Mouse (Mus musculus) forebrain, embryonic 10.5 days (tissue): ENCODE results near the gene Crtc3. TPM values are rescaled to one million over a fixed set of nuclear protein-coding genes. Genes with fewer than 3 reads are reported as not detected.

ENCODE experiments used
- DNase-seq: peaks from one replicate; pipeline ENCODE4 v3.0.0-alpha.2; 2017; ENCODE audit warnings: low spot score; ENCODE audit errors: extremely low spot score
- H3K27ac ChIP-seq: fragments of 300-500 bp; sonication (generic); 2 replicates; pipeline ENCODE4 v1.5.1; 2016; ENCODE audit warnings: mild to moderate bottlenecking
- H3K27me3 ChIP-seq: fragments of 300-500 bp; sonication (generic); 2 replicates; pipeline ENCODE4 v1.6.1; 2016; ENCODE audit warnings: mild to moderate bottlenecking; ENCODE audit not compliant: poor library complexity, severe bottlenecking
- H3K36me3 ChIP-seq: fragments of 300-500 bp; sonication (generic); replicated peaks from 2 replicates; pipeline ENCODE4 v1.6.1; 2016; ENCODE audit warnings: mild to moderate bottlenecking, moderate library complexity
- H3K4me1 ChIP-seq: fragments of 300-500 bp; sonication (generic); 2 replicates; pipeline ENCODE4 v1.6.1; 2016
- H3K4me3 ChIP-seq: fragments of 300-500 bp; sonication (generic); 2 replicates; pipeline ENCODE4 v1.5.1; 2016; ENCODE audit warnings: mild to moderate bottlenecking, moderate library complexity
- H3K9me3 ChIP-seq: fragments of 300-500 bp; sonication (generic); 2 replicates; pipeline ENCODE4 v1.6.1; 2016; ENCODE audit warnings: mild to moderate bottlenecking, moderate library complexity
- WGBS: fragments of 180-500 bp; shearing (Covaris S2); methylation state at CpG from one replicate; pipeline ENCODE4 v1.1.7; 2016; 5-methylcytosine and 5-hydroxymethylcytosine counted together
- polyA plus RNA-seq: library from polyadenylated mRNA; unstranded; fragments of >200 nt; fragmentation: Nextera tagmentation; extraction: Ambion mirVana; gene quantifications from 2 replicates; pipeline ENCODE4 v1.2.1, GENCODE M21; 2016

Crtc3 gene
- 7.8 and 9.3 TPM in 2 replicates for polyA plus RNA-seq

GRCm38 (mm10) chr7:80688556-80689220 lies at the start of gene Crtc3:
Gene Crtc3 (minus strand): TSS chr7:80688877.
- 0 out of 2 replicates have a peak, but pooled peaks cover 4% of the 10 kb centered on the region for H3K27me3 ChIP-seq
- H3K4me1 ChIP-seq: peaks cover 20% of the 10 kb centered on the region
- peak; percentile 77 for DNase-seq
- no peaks in the 10 kb centered on the region for H3K36me3 ChIP-seq
- no peaks in the 10 kb centered on the region for H3K9me3 ChIP-seq
- peak within 1 kb of the TSS; percentile 94 for H3K27ac ChIP-seq
- peak within 1 kb of the TSS; percentile 83 for H3K4me3 ChIP-seq
- WGBS: under 1% methylated on average over 83 of the region's 83 CpGs

GRCm38 (mm10) chr7:80736199-80736598 lies 47.5 kb upstream of the Crtc3 start:
- Histone ChIP-seq H3K27me3 (no peaks in the 10 kb centered on the region), H3K9me3 (no peaks in the 10 kb centered on the region), H3K27ac (no peak overlapping the region), H3K4me3 (no peak overlapping the region), H3K36me3 (peaks cover 72% of the 10 kb centered on the region), H3K4me1 (no peaks in the 10 kb centered on the region; the same call in 1 of the 2 replicates)
- DNase-seq: no peak
- WGBS: 93% methylated on average over 10 of the region's 10 CpGs

- H3K4me1 ChIP-seq: no peaks in the 10 kb centered on the region; the same call in 1 of the 2 replicates
- no peaks in the 10 kb centered on the region for H3K9me3 ChIP-seq
- 88% methylated on average over 11 of the region's 11 CpGs for WGBS
- no peaks in the 10 kb centered on the region for H3K27me3 ChIP-seq
- H3K36me3 ChIP-seq: peaks cover 66% of the 10 kb centered on the region
- no peak for DNase-seq
- H3K27ac ChIP-seq: no peak overlapping the region
- no peak overlapping the region for H3K4me3 ChIP-seq
These were observed 44.3 kb upstream of the Crtc3 start for GRCm38 (mm10) chr7:80732986-80733385.

GRCm38 (mm10) chr7:80729662-80730061 lies 41.0 kb upstream of the Crtc3 start:
- DNase-seq: peak; percentile 66
- H3K36me3 ChIP-seq: peaks cover 65% of the 10 kb centered on the region
- no peaks in the 10 kb centered on the region; the same call in 1 of the 2 replicates for H3K4me1 ChIP-seq

GRCm38 (mm10) chr7:80721041-80721440 lies 32.4 kb upstream of the Crtc3 start:
- Histone ChIP-seq H3K27ac (no peak overlapping the region), H3K36me3 (peaks cover 76% of the 10 kb centered on the region), H3K27me3 (no peaks in the 10 kb centered on the region), H3K4me3 (no peak overlapping the region), H3K9me3 (no peaks in the 10 kb centered on the region), H3K4me1 (peaks cover 9% of the 10 kb centered on the region; the same call in 1 of the 2 replicates)
- WGBS: 72% methylated on average over 9 of the region's 9 CpGs
- no peak for DNase-seq

More at GRCm38 (mm10) chr7:80729662-80730061, 41.0 kb upstream of the Crtc3 start:
- Histone ChIP-seq H3K27me3 (no peaks in the 10 kb centered on the region), H3K27ac (no peak overlapping the region), H3K4me3 (no peak overlapping the region), H3K9me3 (no peaks in the 10 kb centered on the region)
- 36% methylated on average over 8 of the region's 8 CpGs for WGBS

- Histone ChIP-seq H3K36me3 (peaks cover 74% of the 10 kb centered on the region), H3K9me3 (no peaks in the 10 kb centered on the region), H3K4me1 (peaks cover 9% of the 10 kb centered on the region; the same call in 1 of the 2 replicates), H3K27me3 (no peaks in the 10 kb centered on the region), H3K4me3 (no peak overlapping the region), H3K27ac (no peak overlapping the region)
- no peak for DNase-seq
- WGBS: 95% methylated on average over 7 of the region's 7 CpGs
These were observed 30.9 kb upstream of the Crtc3 start for GRCm38 (mm10) chr7:80719582-80719981.

GRCm38 (mm10) chr7:80719038-80719437 lies 30.4 kb upstream of the Crtc3 start:
- H3K4me3 ChIP-seq: no peak overlapping the region
- peaks cover 9% of the 10 kb centered on the region; the same call in 1 of the 2 replicates for H3K4me1 ChIP-seq
- H3K27me3 ChIP-seq: no peaks in the 10 kb centered on the region
- no peak overlapping the region for H3K27ac ChIP-seq
- peaks cover 69% of the 10 kb centered on the region for H3K36me3 ChIP-seq
- no peaks in the 10 kb centered on the region for H3K9me3 ChIP-seq
- DNase-seq: no peak
- 83% methylated on average over 2 of the region's 2 CpGs for WGBS

GRCm38 (mm10) chr7:80718471-80718870 lies 29.8 kb upstream of the Crtc3 start:
- 92% methylated on average over 8 of the region's 8 CpGs for WGBS
- Histone ChIP-seq H3K9me3 (no peaks in the 10 kb centered on the region), H3K4me3 (no peak overlapping the region), H3K36me3 (peaks cover 67% of the 10 kb centered on the region), H3K27ac (no peak overlapping the region), H3K4me1 (peaks cover 9% of the 10 kb centered on the region; the same call in 1 of the 2 replicates), H3K27me3 (no peaks in the 10 kb centered on the region)
- no peak for DNase-seq

- Histone ChIP-seq H3K36me3 (peaks cover 55% of the 10 kb centered on the region), H3K27me3 (no peaks in the 10 kb centered on the region), H3K4me1 (peaks cover 12% of the 10 kb centered on the region; the same call in 1 of the 2 replicates), H3K4me3 (no peak overlapping the region), H3K9me3 (no peaks in the 10 kb centered on the region), H3K27ac (no peak overlapping the region)
- no peak for DNase-seq
- WGBS: 85% methylated on average over 9 of the region's 9 CpGs
These were observed 28.1 kb upstream of the Crtc3 start for GRCm38 (mm10) chr7:80716758-80717157.

- H3K9me3 ChIP-seq: no peaks in the 10 kb centered on the region
- whole genome bisulfite sequencing: 91% methylated on average over 7 of the region's 7 CpGs
- DNase-seq: no peak
These were observed 26.6 kb upstream of the Crtc3 start for GRCm38 (mm10) chr7:80715306-80715705.

GRCm38 (mm10) chr7:80711496-80711895 lies 22.8 kb upstream of the Crtc3 start:
- Histone ChIP-seq H3K27me3 (no peaks in the 10 kb centered on the region), H3K9me3 (no peaks in the 10 kb centered on the region), H3K27ac (no peak overlapping the region), H3K36me3 (peaks cover 21% of the 10 kb centered on the region), H3K4me1 (0 out of 2 replicates have a peak, but pooled peaks cover 3% of the 10 kb centered on the region), H3K4me3 (no peak overlapping the region)
- no peak for DNase-seq
- WGBS: 88% methylated on average over 8 of the region's 8 CpGs

More at GRCm38 (mm10) chr7:80715306-80715705, 26.6 kb upstream of the Crtc3 start:
- H3K4me3 ChIP-seq: no peak overlapping the region
- no peak overlapping the region for H3K27ac ChIP-seq
- H3K36me3 ChIP-seq: peaks cover 42% of the 10 kb centered on the region
- H3K27me3 ChIP-seq: no peaks in the 10 kb centered on the region
- H3K4me1 ChIP-seq: 0 out of 2 replicates have a peak, but pooled peaks cover 7% of the 10 kb centered on the region

- no peak overlapping the region for H3K4me3 ChIP-seq
- H3K4me1 ChIP-seq: 0 out of 2 replicates have a peak, but pooled peaks cover 3% of the 10 kb centered on the region
- H3K27me3 ChIP-seq: no peaks in the 10 kb centered on the region
- no peaks in the 10 kb centered on the region for H3K9me3 ChIP-seq
- no peak for DNase-seq
- H3K27ac ChIP-seq: no peak overlapping the region
- WGBS: 94% methylated on average over 7 of the region's 7 CpGs
- peaks cover 17% of the 10 kb centered on the region for H3K36me3 ChIP-seq
These were observed 21.7 kb upstream of the Crtc3 start for GRCm38 (mm10) chr7:80710333-80710732.

GRCm38 (mm10) chr7:80704066-80704465 lies 15.4 kb upstream of the Crtc3 start:
- DNase-seq: no peak
- no peak overlapping the region for H3K27ac ChIP-seq
- H3K27me3 ChIP-seq: no peaks in the 10 kb centered on the region
- no peaks in the 10 kb centered on the region for H3K4me1 ChIP-seq
- no peaks in the 10 kb centered on the region for H3K36me3 ChIP-seq
- WGBS: 92% methylated on average over 4 of the region's 4 CpGs
- no peaks in the 10 kb centered on the region for H3K9me3 ChIP-seq
- no peak overlapping the region for H3K4me3 ChIP-seq
